In genomic region chr13:107703736-107704135, GRCm38 (mm10) we compare ENCODE assay signal across 35 mouse cellular contexts.
"Had no signal": no experiment of that assay in that cellular context is flagged by ENCODE, and none has a peak within 500 bp of the region (broad histone marks: within the 10 kb centered on the region; RNA-seq: fewer than 3 reads in every experiment).

No protein-coding gene starts in this region.

- DNase-seq: heart, postnatal 10 days; heart, postnatal 14 days; heart, postnatal 36 days; heart, postnatal 4 days; kidney, adult 11 months; kidney, adult 18-20 months; kidney, adult 2 months; kidney, adult 8-10 months; kidney, adult 9 months; kidney, postnatal 10 days; kidney, postnatal 14 days; kidney, postnatal 25 days; kidney, postnatal 36 days; kidney, postnatal 4 days; layer of hippocampus, adult 9-11 months; layer of hippocampus, postnatal 36 days had no signal

- H3K4me2 ChIP-seq: heart, embryonic 11.5 days; heart, embryonic 12.5 days; heart, embryonic 13.5 days; heart, embryonic 15.5 days; hindbrain, embryonic 12.5 days; hindbrain, embryonic 13.5 days; hindbrain, embryonic 14.5 days; hindbrain, embryonic 15.5 days; intestine, embryonic 15.5 days; kidney, embryonic 15.5 days had no signal

- H3K4me1 ChIP-seq: heart, embryonic 12.5 days; intestine, embryonic 15.5 days had no signal

- H3K9ac ChIP-seq: heart, embryonic 12.5 days; heart, embryonic 13.5 days; heart, embryonic 15.5 days; hindbrain, embryonic 12.5 days; hindbrain, embryonic 13.5 days; hindbrain, embryonic 14.5 days; hindbrain, embryonic 15.5 days; intestine, embryonic 15.5 days; kidney, embryonic 15.5 days had no signal

- H3K4me3 ChIP-seq: heart, embryonic 12.5 days; heart, embryonic 13.5 days; heart, embryonic 15.5 days; hindbrain, embryonic 10.5 days; hindbrain, embryonic 12.5 days; hindbrain, embryonic 13.5 days; hindbrain, embryonic 15.5 days; intestine, embryonic 15.5 days; kidney, embryonic 15.5 days; layer of hippocampus, adult 2 months; left cerebral cortex, adult 2 months had no signal

- H3K27me3 ChIP-seq: heart, embryonic 12.5 days; heart, embryonic 13.5 days; heart, embryonic 15.5 days; hindbrain, embryonic 12.5 days; hindbrain, embryonic 13.5 days; hindbrain, embryonic 15.5 days; intestine, embryonic 15.5 days; kidney, embryonic 15.5 days had no signal

- H3K27ac ChIP-seq: heart, embryonic 13.5 days; heart, embryonic 15.5 days; hindbrain, embryonic 10.5 days; hindbrain, embryonic 12.5 days; hindbrain, embryonic 13.5 days; hindbrain, embryonic 14.5 days; hindbrain, embryonic 15.5 days; hindbrain, postnatal 0 days; intestine, embryonic 15.5 days; kidney, embryonic 15.5 days; kidney, postnatal 0 days; layer of hippocampus, adult 2 months; left cerebral cortex, adult 2 months had no signal

- ATAC-seq: hindbrain, embryonic 16.5 days; hindbrain, postnatal 0 days; inflammation-experienced regulatory T-cells, adult 6 months; intestine, embryonic 15.5 days; intestine, embryonic 16.5 days; intestine, postnatal 0 days had no signal

- H3K9me3 ChIP-seq: heart, embryonic 12.5 days; heart, embryonic 13.5 days; heart, embryonic 15.5 days; hindbrain, embryonic 10.5 days; hindbrain, embryonic 12.5 days; hindbrain, embryonic 13.5 days; hindbrain, embryonic 15.5 days; intestine, embryonic 15.5 days; kidney, embryonic 15.5 days had no signal

- H3K36me3 ChIP-seq: heart, embryonic 12.5 days; heart, embryonic 13.5 days; heart, embryonic 15.5 days; hindbrain, embryonic 10.5 days; hindbrain, embryonic 12.5 days; hindbrain, embryonic 13.5 days; hindbrain, embryonic 15.5 days; intestine, embryonic 15.5 days; kidney, embryonic 15.5 days had no signal
